31 mouse cellular contexts compared by ENCODE assay signal in genomic region chr11:71423242-71423641, GRCm38 (mm10).
DNase-seq lines count a peak whose midpoint lies in the region; ATAC-seq and TF ChIP-seq lines count a peak whose summit lies in the region.
"Had no signal": no experiment of that assay in that cellular context is flagged by ENCODE, and none has a peak within 500 bp of the region (broad histone marks: within the 10 kb centered on the region; RNA-seq: fewer than 3 reads in every experiment).

No protein-coding gene starts in this region.

- ATAC-seq in kidney, embryonic 15.5 days (replicated peaks; ENCODE audit: low FRiP score) = no peak
- ATAC-seq in stomach, postnatal 0 days (ENCODE audit: low FRiP score, low TSS enrichment) = no peak
- no peak for ATAC-seq in midbrain, embryonic 15.5 days (replicated peaks)
- ATAC-seq: forebrain, embryonic 14.5 days; hindbrain, postnatal 0 days had no signal

- H3K36me3 ChIP-seq in kidney, embryonic 15.5 days = no peaks in the 10 kb centered on the region
- H3K36me3 ChIP-seq in testis, adult 2 months (ENCODE audit: control insufficient read depth, insufficient read depth, low read length) = no peaks in the 10 kb centered on the region
- H3K36me3 ChIP-seq in stomach, postnatal 0 days (ENCODE audit: control insufficient read depth, insufficient read depth, low read length) = no peaks in the 10 kb centered on the region
- no peaks in the 10 kb centered on the region for H3K36me3 ChIP-seq in midbrain, embryonic 15.5 days (replicated peaks)
- H3K36me3 ChIP-seq: embryonic facial prominence, embryonic 10.5 days; embryonic facial prominence, embryonic 15.5 days; G1E; heart, embryonic 10.5 days; heart, embryonic 15.5 days; limb, embryonic 13.5 days; lung, embryonic 15.5 days; neural tube, embryonic 12.5 days had no signal

- H3K9ac ChIP-seq in kidney, embryonic 15.5 days = no peak overlapping the region
- H3K9ac ChIP-seq in stomach, postnatal 0 days (ENCODE audit: low read length) = no peak overlapping the region
- no peak overlapping the region for H3K9ac ChIP-seq in midbrain, embryonic 15.5 days
- H3K9ac ChIP-seq: embryonic facial prominence, embryonic 15.5 days; heart, embryonic 15.5 days; limb, embryonic 13.5 days; lung, embryonic 15.5 days; neural tube, embryonic 12.5 days had no signal

- no peaks in the 10 kb centered on the region for H3K9me3 ChIP-seq in kidney, embryonic 15.5 days (replicated peaks)
- H3K9me3 ChIP-seq in stomach, postnatal 0 days (ENCODE audit: control insufficient read depth, low read length) = no peaks in the 10 kb centered on the region
- H3K9me3 ChIP-seq in midbrain, embryonic 15.5 days = no peaks in the 10 kb centered on the region
- H3K9me3 ChIP-seq: embryonic facial prominence, embryonic 15.5 days; heart, embryonic 10.5 days; heart, embryonic 15.5 days; limb, embryonic 13.5 days; lung, embryonic 15.5 days had no signal

- no peaks in the 10 kb centered on the region for H3K27me3 ChIP-seq in kidney, embryonic 15.5 days
- no peaks in the 10 kb centered on the region for H3K27me3 ChIP-seq in testis, adult 2 months (ENCODE audit: control insufficient read depth, insufficient read depth, low read length)
- H3K27me3 ChIP-seq in stomach, postnatal 0 days (ENCODE audit: control insufficient read depth, insufficient read depth, low read length) = no peaks in the 10 kb centered on the region
- no peaks in the 10 kb centered on the region for H3K27me3 ChIP-seq in midbrain, embryonic 15.5 days (replicated peaks)
- H3K27me3 ChIP-seq: embryonic facial prominence, embryonic 15.5 days; heart, embryonic 15.5 days; limb, embryonic 13.5 days; lung, embryonic 15.5 days; neural tube, embryonic 12.5 days had no signal

- H3K27ac ChIP-seq in kidney, embryonic 15.5 days = no peak overlapping the region
- no peak overlapping the region for H3K27ac ChIP-seq in testis, adult 2 months (ENCODE audit: control insufficient read depth, insufficient read depth, low read depth, low read length)
- no peak overlapping the region for H3K27ac ChIP-seq in stomach, postnatal 0 days (replicated peaks)
- H3K27ac ChIP-seq in midbrain, embryonic 15.5 days = no peak overlapping the region
- H3K27ac ChIP-seq: embryonic facial prominence, embryonic 10.5 days; embryonic facial prominence, embryonic 15.5 days; heart, embryonic 10.5 days; heart, embryonic 15.5 days; hindbrain, postnatal 0 days; kidney, postnatal 0 days; limb, embryonic 13.5 days; lung, embryonic 15.5 days; neural tube, embryonic 12.5 days had no signal

- H3K4me1 ChIP-seq in kidney, embryonic 15.5 days = no peaks in the 10 kb centered on the region
- H3K4me1 ChIP-seq in testis, adult 2 months (ENCODE audit: control insufficient read depth, insufficient read depth, low read length) = no peaks in the 10 kb centered on the region
- H3K4me1 ChIP-seq in stomach, postnatal 0 days (replicated peaks; ENCODE audit: control insufficient read depth, insufficient read depth) = no peaks in the 10 kb centered on the region
- no peaks in the 10 kb centered on the region for H3K4me1 ChIP-seq in midbrain, embryonic 15.5 days
- H3K4me1 ChIP-seq: embryonic facial prominence, embryonic 15.5 days; heart, embryonic 10.5 days; heart, embryonic 15.5 days; limb, embryonic 13.5 days; lung, embryonic 15.5 days; neural tube, embryonic 12.5 days had no signal

- peak; percentile 34 for DNase-seq in kidney, adult 11 months
- no peak for DNase-seq in testis, postnatal 14 days (ENCODE audit: low spot score)
- DNase-seq in kidney, postnatal 36 days = peak; percentile 49 to 70
- DNase-seq in stomach, postnatal 0 days (ENCODE audit: low spot score) = no peak
- DNase-seq: adrenal gland, adult 8-10 months; cerebellum, adult 2 months; cerebellum, postnatal 14 days; gastrocnemius, postnatal 25 days; heart, adult 11 months; lung, postnatal 36 days; right cerebral cortex, adult 18-20 months; right cerebral cortex, postnatal 4 days; thymus, adult 18-20 months; thymus, postnatal 4 days had no signal

- no peak for TF ChIP-seq POLR2A in testis, adult 2 months (IDR thresholded peaks at IDR 0.05; ENCODE audit: control insufficient read depth, low read depth, low read length)

- TF ChIP-seq EP300 in stomach, postnatal 0 days (optimal IDR thresholded peaks at IDR 0.05) = no peak

- 67% methylated on average over 3 of the region's 3 CpGs for WGBS in kidney, embryonic 15.5 days
- 74% methylated on average over 3 of the region's 3 CpGs for WGBS in stomach, postnatal 0 days
- 80% methylated on average over 3 of the region's 3 CpGs for WGBS in midbrain, embryonic 15.5 days

- no peak overlapping the region for H3K4me3 ChIP-seq in kidney, embryonic 15.5 days (replicated peaks)
- peak overlapping the region; percentile 75 for H3K4me3 ChIP-seq in testis, adult 2 months (ENCODE audit: control insufficient read depth, low read depth, low read length)
- no peak overlapping the region for H3K4me3 ChIP-seq in stomach, postnatal 0 days (ENCODE audit: low read depth, low read length)
- no peak overlapping the region for H3K4me3 ChIP-seq in midbrain, embryonic 15.5 days
- H3K4me3 ChIP-seq: embryonic facial prominence, embryonic 10.5 days; embryonic facial prominence, embryonic 15.5 days; heart, embryonic 10.5 days; heart, embryonic 15.5 days; limb, embryonic 13.5 days; lung, embryonic 15.5 days; myocyte; neural tube, embryonic 12.5 days had no signal

- no peak for TF ChIP-seq CTCF in testis, adult 2 months (IDR thresholded peaks at IDR 0.05; ENCODE audit: control insufficient read depth, insufficient read depth, insufficient replicate concordance, low read depth, low read length)
- TF ChIP-seq CTCF in stomach, postnatal 0 days (IDR thresholded peaks at IDR 0.05; ENCODE audit: low read depth) = no peak

- H3K4me2 ChIP-seq in kidney, embryonic 15.5 days = no peak overlapping the region
- no peak overlapping the region for H3K4me2 ChIP-seq in stomach, postnatal 0 days (replicated peaks; ENCODE audit: low read depth)
- H3K4me2 ChIP-seq in midbrain, embryonic 15.5 days = no peak overlapping the region
- H3K4me2 ChIP-seq: embryonic facial prominence, embryonic 15.5 days; heart, embryonic 15.5 days; limb, embryonic 13.5 days; liver, embryonic 11.5 days; lung, embryonic 15.5 days; midbrain, embryonic 11.5 days; neural tube, embryonic 12.5 days had no signal

Comparison
In these comparisons a context has a peak if more than half of its experiments do, and no peak if none do; other contexts are left out.
1. DNase-seq: peak in kidney, adult 11 months (single experiment) and kidney, postnatal 36 days (2 of 2); none in testis, postnatal 14 days (single experiment) and stomach, postnatal 0 days (single experiment).